Mouse (Mus musculus) lung, postnatal 0 days (tissue): ENCODE data around the gene Znrf4. TPM values are rescaled to one million over a fixed set of nuclear protein-coding genes. Genes with fewer than 3 reads are reported as not detected.

Experiments used
- ATAC-seq: fragments of 200-750 bp; cut with Nextera tagmentation; 2 replicates; pipeline ENCODE4 v1.8.0; 2017; ENCODE audit warnings: moderate library complexity
- DNase-seq: peaks from one replicate; pipeline ENCODE4 v3.0.0-alpha.2; 2016; ENCODE audit warnings: low spot score
- H3K27ac ChIP-seq: fragments of 300-500 bp; sonication (generic); 2 replicates; pipeline ENCODE4 v1.5.1; 2014; ENCODE audit warnings: antibody characterized with exemption, mild to moderate bottlenecking, low read length, mixed read lengths
- H3K27me3 ChIP-seq: fragments of 300-500 bp; sonication (generic); replicated peaks from 2 replicates; pipeline ENCODE4 v1.6.1; 2014; ENCODE audit warnings: low read length, mixed read lengths; ENCODE audit not compliant: insufficient read depth
- H3K36me3 ChIP-seq: fragments of 300-500 bp; sonication (generic); 2 replicates; pipeline ENCODE4 v1.6.1; 2014; ENCODE audit warnings: low read length, mixed read lengths; ENCODE audit not compliant: insufficient read depth
- H3K4me1 ChIP-seq: fragments of 300-500 bp; sonication (generic); 2 replicates; pipeline ENCODE4 v1.6.1; 2014; ENCODE audit warnings: antibody characterized with exemption, low read depth, low read length, mixed read lengths; ENCODE audit not compliant: insufficient read depth
- H3K4me2 ChIP-seq: fragments of 300-500 bp; sonication (generic); replicated peaks from 2 replicates; pipeline ENCODE4 v1.6.1; 2014; ENCODE audit warnings: low read depth, mild to moderate bottlenecking, low read length, moderate library complexity, mixed read lengths
- H3K4me3 ChIP-seq: fragments of 300-500 bp; sonication (generic); 2 replicates; pipeline ENCODE4 v1.5.1; 2014; ENCODE audit warnings: low read depth, low read length
- H3K9ac ChIP-seq: fragments of 300-500 bp; sonication (generic); replicated peaks from 2 replicates; pipeline ENCODE4 v1.6.1; 2014; ENCODE audit warnings: low read depth, mild to moderate bottlenecking
- H3K9me3 ChIP-seq: fragments of 300-500 bp; sonication (generic); 2 replicates; pipeline ENCODE4 v1.6.1; 2016; ENCODE audit warnings: low read length, mixed read lengths
- CTCF ChIP-seq: IDR thresholded peaks from 2 replicates; pipeline ENCODE4 v1.5.1; 2016; ENCODE audit warnings: antibody characterized with exemption, mild to moderate bottlenecking
- EP300 ChIP-seq: IDR thresholded peaks from 2 replicates; pipeline ENCODE4 v1.6.1; 2016; ENCODE audit warnings: antibody characterized with exemption, mild to moderate bottlenecking, control low read depth
- whole genome bisulfite sequencing: fragments of 180-500 bp; shearing (Covaris S2); extraction: QIAGEN DNeasy Blood & Tissue Kit; methylation state at CpG from one replicate; pipeline ENCODE4 v1.1.7; 2014; 5-methylcytosine and 5-hydroxymethylcytosine counted together
- polyA plus RNA-seq: library from polyadenylated mRNA; unstranded; fragments of >200 nt; fragmentation: Nextera tagmentation; extraction: Ambion mirVana; gene quantifications from 2 replicates; pipeline ENCODE4 v1.2.1, GENCODE M21; 2015

The Znrf4 gene
- polyA plus RNA-seq, 1 experiment from 2014 or later, result not detected

- Histone ChIP-seq H3K36me3 (no peaks in the 10 kb centered on the region), H3K27ac (no peak overlapping the region), H3K4me1 (no peaks in the 10 kb centered on the region; the same call in 1 of the 2 replicates), H3K4me2 (no peak overlapping the region), H3K4me3 (no peak overlapping the region), H3K9ac (no peak overlapping the region), H3K27me3 (peaks cover 23% of the 10 kb centered on the region), H3K9me3 (no peaks in the 10 kb centered on the region)
- DNase-seq (peak; percentile 40), ATAC-seq (peak; percentile 81)
- 15% methylated on average over 13 of the region's 13 CpGs for WGBS
- TF ChIP-seq CTCF (no peak), EP300 (no peak)
These were observed 3.6 kb upstream of the Znrf4 start for GRCm38 (mm10) chr17:56515690-56516410.

DNA sequence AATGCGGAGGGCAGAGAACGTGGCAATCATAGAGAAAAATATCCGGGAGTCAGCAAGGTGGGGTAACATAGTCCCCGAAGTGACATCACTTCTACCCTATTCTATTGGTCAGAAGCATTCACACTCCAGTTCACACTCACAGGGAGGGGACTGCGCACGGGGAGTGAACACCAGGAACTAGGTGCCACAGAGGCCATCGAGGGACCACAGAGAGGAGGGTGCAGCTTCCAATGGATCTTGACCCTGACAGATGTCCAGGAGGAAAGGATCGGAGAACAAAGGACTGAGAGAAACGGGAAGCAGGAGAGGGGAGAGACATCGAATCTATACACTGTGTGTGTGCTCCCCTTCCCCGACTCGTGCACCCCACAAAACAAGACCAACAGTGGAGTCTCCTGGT, 2.7 kb upstream of the Znrf4 start:
- DNase-seq (no peak), ATAC-seq (no peak)
- Histone ChIP-seq H3K9me3 (no peaks in the 10 kb centered on the region), H3K27me3 (peaks cover 33% of the 10 kb centered on the region), H3K4me3 (no peak overlapping the region), H3K4me2 (no peak overlapping the region), H3K4me1 (no peaks in the 10 kb centered on the region; the same call in 1 of the 2 replicates), H3K36me3 (no peaks in the 10 kb centered on the region), H3K9ac (no peak overlapping the region), H3K27ac (no peak overlapping the region)
- WGBS, result 43% methylated on average over 12 of the region's 12 CpGs
- no peak for TF ChIP-seq CTCF
- no peak for TF ChIP-seq EP300

DNA sequence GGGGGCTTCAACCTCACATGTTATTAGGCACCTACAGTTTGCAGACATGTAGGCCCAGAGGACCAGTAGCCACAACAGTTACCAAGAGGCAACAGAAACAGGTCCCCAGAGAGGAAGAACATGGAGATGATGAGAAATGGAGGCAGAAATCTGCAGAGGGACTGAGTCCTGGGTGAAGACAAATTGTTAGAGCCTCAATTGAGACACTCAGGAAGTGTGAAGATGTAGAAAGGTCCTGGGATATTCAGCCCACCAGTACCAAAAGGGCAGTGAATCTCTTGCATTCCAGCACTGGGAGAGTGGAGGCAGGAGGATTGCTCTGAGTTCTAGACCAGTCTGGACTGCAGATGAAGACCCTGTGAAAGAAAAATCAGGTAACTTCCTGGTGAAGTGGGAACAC, 2.1 kb upstream of the Znrf4 start:
- no peak overlapping the region for H3K9ac ChIP-seq
- TF ChIP-seq CTCF (no peak), EP300 (no peak)
- no peak overlapping the region for H3K4me2 ChIP-seq
- no peak for DNase-seq
- H3K36me3 ChIP-seq, result no peaks in the 10 kb centered on the region
- ATAC-seq, result no peak
- peaks cover 35% of the 10 kb centered on the region for H3K27me3 ChIP-seq
- H3K4me1 ChIP-seq, result no peaks in the 10 kb centered on the region; the same call in 1 of the 2 replicates
- H3K4me3 ChIP-seq, result no peak overlapping the region
- no peaks in the 10 kb centered on the region for H3K9me3 ChIP-seq
- no peak overlapping the region for H3K27ac ChIP-seq

DNA sequence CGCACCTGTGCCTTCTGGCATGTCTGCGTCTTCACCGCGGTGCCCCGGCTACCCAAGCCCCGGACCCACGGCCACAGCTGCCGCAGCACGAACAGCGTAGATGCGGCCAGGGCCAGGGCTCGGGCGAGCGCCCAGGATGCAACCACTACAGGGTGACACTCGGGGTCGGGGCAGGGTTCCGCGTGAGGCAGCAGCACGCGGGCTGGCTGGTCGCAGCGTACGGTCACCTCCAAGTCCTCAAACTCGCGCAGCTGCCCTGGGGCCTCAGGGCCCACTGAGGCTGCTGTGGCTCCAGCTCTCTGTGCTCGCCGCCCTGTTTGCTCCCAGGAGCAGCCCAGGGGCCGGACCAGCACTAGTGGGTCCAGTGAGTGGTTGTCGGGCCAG, 532 bp downstream of the Znrf4 start:
- DNase-seq (no peak), ATAC-seq (no peak)
- no peak overlapping the region for H3K4me3 ChIP-seq
- no peak overlapping the region for H3K9ac ChIP-seq
- H3K4me1 ChIP-seq, result peaks cover 2% of the 10 kb centered on the region; the same call in 1 of the 2 replicates
- H3K27ac ChIP-seq, result no peak overlapping the region
- no peaks in the 10 kb centered on the region for H3K9me3 ChIP-seq
- H3K36me3 ChIP-seq, result no peaks in the 10 kb centered on the region
- H3K4me2 ChIP-seq, result no peak overlapping the region
- TF ChIP-seq CTCF, result no peak
- no peak for TF ChIP-seq EP300
- 27% methylated on average over 27 of the region's 29 CpGs for WGBS
- H3K27me3 ChIP-seq, result peaks cover 35% of the 10 kb centered on the region

DNA sequence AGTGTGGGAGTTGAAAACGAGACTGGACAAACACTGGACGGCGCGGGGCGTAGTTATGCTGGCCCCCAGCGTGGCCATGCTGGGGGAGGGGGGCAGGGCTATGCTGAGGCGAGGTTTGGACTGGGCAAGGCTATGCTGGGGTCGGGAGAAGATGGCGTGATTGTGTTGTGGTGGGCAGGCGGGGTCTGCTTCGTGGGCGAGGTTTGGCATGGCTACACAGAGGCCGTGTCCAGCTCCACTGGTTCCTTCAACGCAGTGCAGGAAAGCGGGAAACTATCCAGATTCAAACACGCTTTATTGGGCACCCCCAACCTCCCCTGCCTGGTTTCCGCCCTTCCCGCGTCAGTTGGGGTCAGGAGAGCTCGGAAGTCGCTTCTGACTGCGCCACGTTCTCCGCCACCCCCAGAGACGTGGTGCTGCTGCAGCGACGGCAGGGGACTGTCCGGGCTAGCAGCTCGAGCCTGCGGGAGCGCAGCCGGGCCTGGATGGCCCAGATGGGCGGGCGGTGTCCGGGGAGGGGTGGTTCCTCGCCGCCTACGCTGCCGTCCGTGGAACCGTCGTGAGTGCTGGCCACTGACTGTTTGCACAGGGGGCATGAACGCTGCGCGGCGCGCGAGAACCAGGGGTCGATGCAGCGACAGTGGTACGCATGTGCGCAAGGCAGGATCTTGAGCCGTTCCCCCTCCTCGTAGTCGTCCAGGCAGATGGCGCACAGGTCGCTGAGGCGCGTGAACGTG, 1.1 kb downstream of the Znrf4 start:
- H3K36me3 ChIP-seq, result no peaks in the 10 kb centered on the region
- H3K27me3 ChIP-seq, result peaks cover 35% of the 10 kb centered on the region
- H3K4me3 ChIP-seq, result peak overlapping the region; percentile 14; the same call in 1 of the 2 replicates
- TF ChIP-seq EP300 (no peak), CTCF (no peak)
- WGBS, result 3% methylated on average over 58 of the region's 60 CpGs
- H3K4me2 ChIP-seq, result peak overlapping the region; percentile 25; the same call in 1 of the 2 replicates
- H3K4me1 ChIP-seq, result peaks cover 2% of the 10 kb centered on the region; the same call in 1 of the 2 replicates
- no peak for ATAC-seq
- no peaks in the 10 kb centered on the region for H3K9me3 ChIP-seq
- H3K27ac ChIP-seq, result no peak overlapping the region
- DNase-seq, result peak; percentile 21
- H3K9ac ChIP-seq, result no peak overlapping the region

- 26% methylated on average over 26 of the region's 27 CpGs for whole genome bisulfite sequencing
- Histone ChIP-seq H3K4me1 (peaks cover 2% of the 10 kb centered on the region; the same call in 1 of the 2 replicates), H3K27ac (no peak overlapping the region), H3K9ac (no peak overlapping the region), H3K9me3 (no peaks in the 10 kb centered on the region), H3K4me3 (no peak overlapping the region), H3K27me3 (peaks cover 35% of the 10 kb centered on the region), H3K4me2 (peak overlapping the region; percentile 25; the same call in 1 of the 2 replicates), H3K36me3 (no peaks in the 10 kb centered on the region)
- DNase-seq (no peak), ATAC-seq (no peak)
- no peak for TF ChIP-seq CTCF
- no peak for TF ChIP-seq EP300
These were observed 1.7 kb downstream of the Znrf4 start for GRCm38 (mm10) chr17:56510473-56510969.
